Mouse (Mus musculus) cerebellum, adult 8-10 months (tissue): Measurements from ENCODE around the gene Elavl1.
"Not testable (repeated sequence)": the region's sequence is repeated elsewhere in the genome, so short reads cannot be mapped to it uniquely, and the experiment has no call there.

Experiments used
- DNase-seq: peaks from one replicate; pipeline ENCODE4 v3.0.0; 2022

Gene Elavl1

GRCm38 (mm10) chr8:4256911-4257310, 68.3 kb downstream of the Elavl1 start:
- no peak for DNase-seq

DNA sequence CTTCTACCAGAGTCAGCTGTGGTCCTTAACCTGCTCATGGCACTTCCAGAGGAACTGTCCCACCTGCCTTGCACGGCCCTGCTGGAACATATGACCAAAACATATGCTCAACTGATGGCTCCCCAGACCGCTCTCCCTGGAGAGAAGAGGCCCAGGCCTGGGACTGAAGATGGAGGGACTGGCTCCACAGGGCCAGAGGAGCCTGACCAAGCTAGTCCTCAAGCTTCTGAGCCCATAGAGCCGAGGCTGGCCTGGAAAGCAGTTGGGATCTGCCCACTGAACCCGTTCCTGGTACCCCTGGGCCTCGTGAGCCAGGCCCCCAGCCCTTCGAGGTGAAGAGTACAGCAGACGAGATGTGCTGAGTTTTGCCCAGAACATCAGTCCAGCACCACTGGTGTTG, 69.7 kb downstream of the Elavl1 start:
- not testable (repeated sequence) for DNase-seq

- DNase-seq = peak; percentile 75
Measured at GRCm38 (mm10) chr8:4254001-4254400, 71.2 kb downstream of the Elavl1 start.

- DNase-seq = peak; percentile 91
Measured at GRCm38 (mm10) chr8:4252934-4253841, 72.0 kb downstream of the Elavl1 start, which contains the start of gene Snapc2. Gene Snapc2 (plus strand): TSS chr8:4253080.

- no peak for DNase-seq
Measured at GRCm38 (mm10) chr8:4252116-4252760, 73.0 kb downstream of the Elavl1 start.

DNA sequence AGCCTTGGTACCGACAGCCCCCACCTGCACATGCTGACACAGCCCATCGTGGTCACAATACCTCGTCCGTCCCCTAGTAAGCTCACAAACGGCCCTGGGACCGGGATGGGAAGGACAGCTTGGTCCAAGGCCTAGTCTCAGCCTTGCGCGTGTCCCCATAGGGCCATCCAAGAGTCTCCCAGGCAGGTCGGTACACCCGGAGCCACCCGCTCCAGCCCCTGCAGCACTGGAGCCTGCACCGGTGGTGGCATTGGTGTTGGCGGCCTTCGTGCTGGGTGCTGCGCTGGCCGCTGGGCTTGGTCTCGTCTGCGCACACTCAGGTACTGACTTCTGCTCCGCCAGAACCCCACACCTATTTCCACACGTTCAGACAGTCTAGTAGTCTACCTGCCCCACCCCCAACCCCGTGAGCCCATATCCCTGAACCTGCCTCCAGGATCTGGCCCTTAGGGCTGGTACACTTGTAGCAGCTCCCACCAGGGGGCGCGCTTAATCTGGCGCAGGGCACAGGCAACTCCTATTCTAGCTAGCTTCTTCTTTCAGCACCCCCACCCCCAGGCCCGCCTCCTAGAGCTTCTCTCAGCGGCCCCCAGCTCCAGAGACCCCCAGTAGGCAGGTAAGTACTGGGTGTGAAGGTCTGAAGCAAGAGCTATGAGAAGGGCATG, 74.8 kb downstream of the Elavl1 start:
- peak; percentile 79 for DNase-seq

DNA sequence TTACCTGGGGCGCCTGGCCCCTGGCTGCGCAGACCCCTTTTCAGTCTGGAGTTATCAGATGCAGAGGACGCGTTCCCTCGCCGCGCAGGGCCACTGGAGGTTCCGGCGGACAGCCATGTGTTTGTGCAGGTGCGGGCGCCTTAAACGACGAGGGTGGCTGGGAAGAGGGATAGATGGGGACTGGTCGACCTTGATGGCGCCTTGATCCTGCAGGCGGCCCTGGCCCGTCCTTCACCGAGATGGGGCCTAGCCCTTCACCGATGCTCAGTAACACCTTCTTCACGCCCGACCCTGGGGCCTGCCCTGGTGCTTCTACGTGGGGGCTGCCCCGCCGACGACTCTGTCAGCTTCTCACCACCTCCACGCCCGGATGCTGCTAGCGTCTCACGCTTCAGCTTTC, 76.0 kb downstream of the Elavl1 start:
- no peak for DNase-seq

- DNase-seq = no peak
Measured at GRCm38 (mm10) chr8:4247951-4248540, 77.2 kb downstream of the Elavl1 start, which contains the start of gene Tgfbr3l. Gene Tgfbr3l (plus strand): TSS chr8:4248214.

DNA sequence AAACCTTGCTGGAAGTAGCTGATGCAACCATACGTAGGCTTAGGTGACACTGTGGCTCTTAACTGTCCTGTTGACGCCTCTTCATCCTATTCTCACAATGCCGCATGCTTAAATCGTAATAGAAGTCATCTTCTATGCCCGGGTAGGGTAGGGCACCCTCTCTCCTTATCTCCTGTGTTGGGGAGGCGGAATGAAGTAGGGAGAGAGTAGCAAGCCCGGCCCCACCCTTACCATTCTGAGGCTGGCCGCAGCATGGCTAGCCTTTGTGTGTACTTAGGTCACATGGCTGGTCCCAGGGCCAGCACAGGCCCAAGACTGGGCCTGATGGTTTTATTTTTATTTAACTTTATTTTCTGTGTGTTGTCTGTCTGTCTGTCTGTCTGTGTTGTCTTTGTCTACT, 78.0 kb downstream of the Elavl1 start:
- DNase-seq = no peak

- no peak for DNase-seq
Measured at GRCm38 (mm10) chr8:4245737-4246136, 79.5 kb downstream of the Elavl1 start.

- no peak for DNase-seq
Measured at GRCm38 (mm10) chr8:4245061-4245460, 80.2 kb downstream of the Elavl1 start.

GRCm38 (mm10) chr8:4239193-4239890, 85.9 kb downstream of the Elavl1 start:
- DNase-seq = peak; percentile 19

- peak; percentile 100 for DNase-seq
Measured at GRCm38 (mm10) chr8:4238434-4239192, 86.6 kb downstream of the Elavl1 start, which contains the start of the genes Map2k7 and Gm49320. Gene Map2k7 (plus strand): TSS chr8:4238740. Gene Gm49320 (plus strand): TSS chr8:4238865.

- DNase-seq = no peak
Measured at GRCm38 (mm10) chr8:4237814-4238433, 87.3 kb downstream of the Elavl1 start.
